Mouse (Mus musculus): ENCODE data around the gene Tmem9b. TPM values are rescaled to one million over a fixed set of nuclear protein-coding genes. Genes with fewer than 3 reads are reported as not detected.
A peak's percentile ranks its signal among the peaks of the same experiment; 100 is the strongest.

The Tmem9b gene
- total RNA-seq, 2 experiments from 2014 or later, result 25.2 to 26.2 TPM

GRCm38 (mm10) chr7:109747747-109748146 lies 4.9 kb downstream of the Tmem9b start:
- no peak for DNase-seq
- intact Hi-C loops (cut with DNase I; ENCODE audit: low total_unique reads), result no loop called here

- intact Hi-C loops (cut with DNase I; ENCODE audit: low total_unique reads), result no loop called here
Observed at GRCm38 (mm10) chr7:109741703-109742102, 11.0 kb downstream of the Tmem9b start.

GRCm38 (mm10) chr7:109741060-109741459 lies 11.6 kb downstream of the Tmem9b start:
- DNase-seq, result no peak
- intact Hi-C loops (cut with DNase I; ENCODE audit: low total_unique reads), result no loop called here

More at GRCm38 (mm10) chr7:109741703-109742102, 11.0 kb downstream of the Tmem9b start:
- no peak for DNase-seq

- DNase-seq, result no peak
- intact Hi-C loops (cut with DNase I; ENCODE audit: low total_unique reads), result no loop called here
Observed at GRCm38 (mm10) chr7:109739822-109740370, 12.8 kb downstream of the Tmem9b start.

DNA sequence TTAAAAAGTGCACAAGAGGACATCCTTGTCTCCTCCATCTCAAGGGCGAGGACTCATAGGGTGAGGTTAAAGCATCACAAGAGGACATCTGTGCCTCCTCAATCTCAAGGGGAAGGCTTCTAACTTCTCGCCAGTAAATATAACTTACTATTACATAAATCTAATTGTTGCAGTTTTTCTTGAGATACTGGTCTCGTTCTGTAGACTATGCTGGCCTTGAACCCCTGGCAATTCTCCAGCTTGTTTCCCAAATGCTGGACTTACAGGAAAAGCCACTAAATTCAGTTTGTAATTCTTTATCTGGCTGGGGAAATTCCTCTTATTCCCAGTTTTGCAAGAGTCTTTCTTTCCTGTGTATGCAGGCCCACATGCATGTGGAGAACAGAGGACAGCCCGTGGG lies 17.9 kb downstream of the Tmem9b start:
- intact Hi-C loops (cut with DNase I; ENCODE audit: low total_unique reads), result no loop called here
- DNase-seq, result no peak

DNA sequence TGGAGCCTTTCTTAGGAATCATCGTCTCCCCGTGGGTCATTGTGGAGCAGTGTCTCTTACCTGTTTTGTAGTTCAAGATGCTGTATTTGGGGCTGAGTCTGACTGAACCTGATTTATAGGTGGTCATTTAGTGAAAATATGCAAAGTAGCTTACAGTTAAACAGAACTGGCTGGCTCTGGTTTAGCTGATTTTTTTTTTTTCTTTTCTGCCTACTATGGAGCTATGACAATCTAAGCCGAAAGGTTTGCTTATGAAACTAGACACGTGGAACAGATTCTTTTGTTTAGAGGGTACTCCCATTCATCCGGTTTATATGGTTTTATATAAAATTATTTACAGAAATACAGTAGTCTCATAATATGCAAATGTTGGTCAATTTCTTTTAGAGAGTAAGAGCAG lies 21.0 kb downstream of the Tmem9b start, which contains the start of gene Ascl3:
TSS of gene Ascl3 (minus strand) at position 101 of the 400 bp plus-strand sequence.
- intact Hi-C loops (cut with DNase I; ENCODE audit: low total_unique reads), result no loop called here
- DNase-seq, result no peak

- intact Hi-C loops (cut with DNase I; ENCODE audit: low total_unique reads), result no loop called here
Observed at GRCm38 (mm10) chr7:109723697-109724096, 29.0 kb downstream of the Tmem9b start, which contains the start of gene BC051019. BC051019 (minus strand) TSS chr7:109723850.

DNA sequence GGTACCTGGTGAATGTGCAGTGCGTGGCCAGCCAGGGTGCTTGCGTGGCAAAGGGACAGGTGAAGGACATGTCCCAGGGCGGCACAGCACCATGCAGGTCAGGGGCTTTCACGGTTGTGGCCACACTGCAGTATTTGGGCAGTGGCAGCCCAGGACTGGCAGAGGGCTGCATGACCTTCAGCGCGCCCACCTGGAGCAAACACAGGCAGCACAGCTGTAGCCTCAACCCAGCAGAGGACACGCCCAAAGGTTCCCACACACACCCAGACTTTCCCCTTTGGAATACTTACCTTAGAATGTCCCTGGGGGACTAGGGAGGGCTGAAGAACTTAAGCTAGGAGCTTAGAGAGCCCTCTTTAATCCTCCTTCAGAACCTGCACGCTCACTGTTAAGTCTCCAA lies 29.6 kb downstream of the Tmem9b start:
- intact Hi-C loops (cut with DNase I; ENCODE audit: low total_unique reads), result no loop called here
- DNase-seq, result no peak

More at GRCm38 (mm10) chr7:109723697-109724096, 29.0 kb downstream of the Tmem9b start, which contains the start of gene BC051019:
- no peak for DNase-seq

DNA sequence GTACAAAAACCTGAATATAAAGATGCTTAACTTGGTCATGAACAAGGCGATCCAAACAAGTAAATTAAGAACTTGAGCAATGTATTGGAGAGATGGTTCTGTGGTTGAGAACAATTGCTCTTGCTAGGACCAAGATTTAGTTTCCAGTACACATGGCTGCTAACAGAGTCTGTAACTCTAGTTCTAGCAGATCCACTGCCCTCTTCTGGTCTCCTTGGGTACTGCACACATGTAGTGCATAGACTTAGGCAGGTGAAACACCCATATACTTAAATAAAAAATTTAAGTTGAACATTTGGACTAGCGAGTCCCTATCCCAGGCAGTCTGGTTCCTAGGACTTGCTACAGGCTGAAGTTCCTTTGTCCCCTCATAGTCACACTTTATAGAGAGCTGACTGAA lies 30.1 kb downstream of the Tmem9b start:
- DNase-seq, result no peak
- intact Hi-C loops (cut with DNase I; ENCODE audit: low total_unique reads), result no loop called here

- intact Hi-C loops (cut with DNase I; ENCODE audit: low total_unique reads), result loop anchor here (5.0 kb wide), 1 partner anchor 192 kb away; no protein-coding TSS in a partner anchor
- DNase-seq, result no peak
Observed at GRCm38 (mm10) chr7:109719286-109719685, 33.4 kb downstream of the Tmem9b start.

DNA sequence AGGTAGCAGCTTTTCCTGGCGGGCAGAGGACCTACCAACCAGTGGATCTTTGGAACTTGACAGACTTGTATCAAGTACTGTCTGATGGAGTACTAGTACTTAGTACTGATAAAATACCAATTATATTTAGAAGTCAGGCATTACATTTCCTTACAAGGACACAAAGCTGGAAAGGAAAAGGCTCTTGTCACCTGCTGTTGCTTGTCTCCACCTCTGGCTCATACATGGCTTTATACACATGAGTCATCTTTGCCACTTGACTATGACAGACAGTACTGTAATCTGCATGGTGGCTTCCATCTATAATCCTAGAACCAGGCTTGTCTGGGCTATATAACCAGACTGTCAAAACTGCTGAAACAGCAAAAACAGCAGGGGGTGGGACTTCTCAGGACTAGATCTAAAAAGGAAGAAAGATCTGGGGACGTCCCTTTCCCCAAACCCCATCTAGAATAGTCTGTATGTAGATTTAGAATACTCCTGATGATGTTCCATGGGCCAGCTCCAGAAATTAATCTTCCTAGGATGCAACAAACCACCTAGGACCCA lies 39.2 kb downstream of the Tmem9b start:
- no peak for DNase-seq
- intact Hi-C loops (cut with DNase I; ENCODE audit: low total_unique reads), result loop anchor here (5.0 kb wide), 1 partner anchor 179 kb away; no protein-coding TSS in a partner anchor

GRCm38 (mm10) chr7:109712198-109712597 lies 40.5 kb downstream of the Tmem9b start:
- no peak for DNase-seq
- intact Hi-C loops (cut with DNase I; ENCODE audit: low total_unique reads), result loop anchor here (5.0 kb wide), 1 partner anchor 180 kb away; no protein-coding TSS in a partner anchor

DNA sequence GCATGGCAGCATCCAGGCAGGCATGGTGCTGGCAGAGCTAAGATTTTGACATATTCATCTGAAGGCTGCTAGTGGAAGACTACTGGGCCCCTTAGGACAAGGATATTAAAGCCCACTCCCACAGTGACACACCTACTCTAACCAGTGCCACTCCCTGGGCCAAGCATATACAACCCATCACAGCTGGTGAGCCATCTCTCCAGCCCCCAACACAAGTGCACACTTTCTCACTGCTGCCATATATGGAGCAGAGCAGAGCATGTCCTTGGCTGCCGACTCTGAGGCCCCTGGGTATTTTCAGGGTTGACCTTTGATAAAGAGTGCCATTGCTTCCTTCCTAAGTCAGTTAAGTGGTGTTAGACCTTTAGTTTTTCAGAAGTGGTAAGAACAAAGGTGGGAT lies 42.6 kb downstream of the Tmem9b start:
- no peak for DNase-seq
- intact Hi-C loops (cut with DNase I; ENCODE audit: low total_unique reads), result loop anchor here (5.0 kb wide), 1 partner anchor 182 kb away; no protein-coding TSS in a partner anchor

DNA sequence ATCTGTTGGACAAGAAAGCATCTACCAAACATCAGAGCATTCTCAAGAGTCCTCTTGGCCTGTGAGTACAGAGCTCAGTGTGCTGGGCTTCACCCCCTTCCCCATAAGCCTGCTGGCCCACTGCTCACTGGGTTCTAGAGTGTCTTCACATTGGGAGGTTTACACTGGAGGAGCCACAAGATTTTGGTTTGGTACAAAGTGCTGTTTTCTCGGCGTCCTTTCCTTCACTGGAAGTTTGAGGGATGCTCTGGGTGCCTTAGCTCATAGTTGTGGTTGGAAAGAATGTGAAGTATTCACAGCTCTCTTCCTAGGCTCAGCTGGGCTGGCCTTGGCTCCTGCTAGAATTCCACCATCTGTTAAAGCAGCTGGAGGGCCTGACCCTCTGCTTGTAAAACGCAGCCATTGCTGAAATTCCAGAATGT lies 43.7 kb downstream of the Tmem9b start:
- intact Hi-C loops (cut with DNase I; ENCODE audit: low total_unique reads), result no loop called here
- peak; percentile 63 for DNase-seq

DNA sequence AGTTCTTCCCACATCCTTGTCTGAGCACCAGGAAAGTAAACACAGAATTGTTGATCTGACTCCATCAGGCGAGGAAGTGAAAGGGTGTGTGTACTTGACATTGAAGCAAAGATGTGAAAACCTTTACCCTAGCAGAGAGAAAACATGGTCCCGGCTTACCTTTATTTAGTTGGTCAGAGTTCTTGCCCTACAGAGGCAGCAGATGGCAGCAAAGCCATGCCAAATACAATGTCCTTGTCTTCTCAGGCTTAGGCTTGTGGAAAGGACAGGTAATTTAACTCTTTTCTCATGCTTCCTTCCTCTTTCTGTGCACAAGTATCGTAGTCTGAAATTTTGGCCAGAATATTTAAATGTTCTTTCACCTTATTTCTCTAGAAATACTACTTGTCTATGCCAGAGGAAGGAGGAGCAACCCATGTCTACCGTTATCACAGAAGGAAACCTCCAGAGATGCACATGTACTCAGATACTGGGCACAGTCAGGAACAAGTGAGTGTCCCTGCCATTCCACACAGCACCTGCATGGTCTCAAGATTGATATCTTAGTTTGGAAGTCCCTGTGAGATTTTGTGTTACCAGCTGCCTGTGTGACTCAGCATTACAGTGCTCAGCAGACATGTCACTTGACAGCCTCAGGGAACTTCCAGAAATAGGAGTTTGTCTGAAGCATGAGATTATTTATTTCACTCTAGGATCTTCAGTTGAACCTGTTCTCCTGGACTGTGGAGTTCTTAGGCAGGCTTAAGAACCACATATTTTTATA lies 45.5 kb downstream of the Tmem9b start:
- no peak for DNase-seq
- intact Hi-C loops (cut with DNase I; ENCODE audit: low total_unique reads), result no loop called here

DNA sequence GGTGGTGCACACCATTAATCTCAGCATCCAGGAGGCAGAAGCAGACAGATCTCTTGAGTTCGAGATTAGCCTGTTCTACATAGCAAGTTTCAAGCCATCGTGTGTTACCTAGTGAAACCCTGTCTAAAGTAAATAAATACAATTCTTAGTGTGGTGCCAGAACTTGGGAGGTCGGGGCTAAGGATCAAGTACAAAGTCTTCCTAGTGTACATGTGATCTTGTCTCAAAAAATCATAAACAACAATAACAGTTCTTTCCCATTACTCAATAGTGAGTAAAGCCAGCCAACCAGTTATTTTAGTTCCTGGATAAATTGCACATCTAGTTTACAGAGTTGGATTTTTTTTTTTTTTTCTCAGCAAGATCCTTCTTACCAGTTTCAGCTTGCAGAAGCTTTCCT lies 48.2 kb downstream of the Tmem9b start:
- no peak for DNase-seq
- intact Hi-C loops (cut with DNase I; ENCODE audit: low total_unique reads), result no loop called here

GRCm38 (mm10) chr7:109704016-109704377 lies 48.7 kb downstream of the Tmem9b start:
- intact Hi-C loops (cut with DNase I; ENCODE audit: low total_unique reads), result no loop called here

DNA sequence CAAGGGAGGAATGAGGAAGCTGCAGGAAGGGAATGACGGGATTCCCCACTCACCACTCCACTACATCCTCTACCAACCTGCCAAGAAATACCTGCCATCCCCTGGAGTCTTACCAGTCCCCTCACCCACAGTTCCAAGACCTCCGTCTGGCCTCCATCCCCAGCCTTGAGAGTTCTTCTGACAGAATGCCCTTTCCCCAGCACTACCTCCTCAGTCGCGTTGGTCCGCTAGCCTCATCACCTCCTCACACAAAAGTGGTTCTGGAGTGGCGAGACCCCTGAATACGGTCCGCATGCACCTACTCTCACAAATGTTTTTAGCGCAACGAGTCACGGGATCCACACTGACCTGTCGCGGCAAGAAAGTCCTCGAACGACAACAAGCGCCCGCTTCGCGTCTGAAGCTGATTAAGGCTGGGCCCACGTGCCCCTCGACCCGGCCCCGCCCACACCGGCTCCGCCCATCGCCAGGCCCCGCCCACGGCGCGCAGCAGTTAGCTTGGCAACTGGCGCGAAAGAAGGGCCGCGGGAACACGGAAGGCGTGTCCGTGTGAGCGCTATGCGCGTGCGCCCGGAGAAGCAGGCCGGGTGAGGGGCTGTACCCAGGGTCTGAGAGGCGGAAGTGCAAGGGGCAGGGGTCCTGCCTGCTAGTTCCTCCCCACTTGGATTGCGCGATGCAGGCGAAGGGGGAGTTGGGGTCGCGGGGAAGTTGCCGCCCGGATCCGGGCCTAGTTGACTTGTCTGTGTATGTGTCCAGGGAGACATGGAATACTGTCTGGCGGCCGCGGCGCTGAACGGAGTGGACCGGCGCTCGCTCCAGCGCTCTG lies 49.3 kb downstream of the Tmem9b start, which contains the start of the genes St5 and Akip1:
TSS of gene St5 (minus strand) at position 416 of the 826 bp plus-strand sequence.
TSS of gene Akip1 (plus strand) at position 501 of the 826 bp plus-strand sequence.
- intact Hi-C loops (cut with DNase I; ENCODE audit: low total_unique reads), result no loop called here
- peak; percentile 97 for DNase-seq

More at GRCm38 (mm10) chr7:109704016-109704377, 48.7 kb downstream of the Tmem9b start:
- no peak for DNase-seq

DNA sequence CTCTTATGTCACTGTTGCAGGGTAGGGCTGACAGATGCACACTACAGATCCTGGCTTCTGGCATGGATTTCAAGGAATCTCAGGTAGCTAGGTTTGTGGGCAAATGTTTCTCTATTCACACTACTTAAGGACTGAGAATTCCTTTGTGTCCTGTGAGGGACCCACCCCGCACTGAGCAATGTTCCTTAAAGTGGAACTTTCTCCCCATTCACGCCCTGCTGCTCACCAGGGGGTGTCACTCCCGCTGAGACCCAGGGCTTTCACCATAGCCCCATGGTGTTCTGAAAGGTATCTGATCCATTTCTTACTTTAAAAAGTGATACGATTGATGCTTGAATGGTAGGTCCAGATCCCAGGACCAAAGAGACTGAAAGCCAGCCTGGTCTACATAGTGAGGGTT lies 50.0 kb downstream of the Tmem9b start:
- DNase-seq, result no peak
- intact Hi-C loops (cut with DNase I; ENCODE audit: low total_unique reads), result no loop called here
